Mouse (Mus musculus): Measurements from ENCODE around the gene Gm3676. TPM values are rescaled to one million over a fixed set of nuclear protein-coding genes. Genes with fewer than 3 reads are reported as not detected.

Gm3676 gene
- polyA plus RNA-seq (2015; fragmentation: Illumina TruSeq; extraction: RNeasy Lipid Tissue Mini Kit (QIAGEN cat#74804); ENCODE audit: insufficient read depth, low replicate concordance): not detected

GRCm38 (mm10) chr14:41646387-41646786 is at the start of gene Gm3676:
Gene Gm3676, minus strand, starts transcription at chr14:41646487.

GRCm38 (mm10) chr14:41624512-41624911 is 21.8 kb downstream of the Gm3676 start, which contains the start of gene Gm3072:
Gene Gm3072, minus strand, starts transcription at chr14:41624612.

Other genes starting within 250 kb of the Gm3676 start
- gene Gm6482, start 238.2 kb downstream of the Gm3676 start, polyA plus RNA-seq (2015; fragmentation: Illumina TruSeq; extraction: RNeasy Lipid Tissue Mini Kit (QIAGEN cat#74804); ENCODE audit: insufficient read depth, low replicate concordance): not detected
- not detected for gene Gm7954, start 193.0 kb downstream of the Gm3676 start, polyA plus RNA-seq (2015; fragmentation: Illumina TruSeq; extraction: RNeasy Lipid Tissue Mini Kit (QIAGEN cat#74804); ENCODE audit: insufficient read depth, low replicate concordance)
- gene Gm3486, start 157.0 kb downstream of the Gm3676 start, polyA plus RNA-seq (2015; fragmentation: Illumina TruSeq; extraction: RNeasy Lipid Tissue Mini Kit (QIAGEN cat#74804); ENCODE audit: insufficient read depth, low replicate concordance): not detected
- gene Gm7970, start 90.9 kb downstream of the Gm3676 start, polyA plus RNA-seq (2015; fragmentation: Illumina TruSeq; extraction: RNeasy Lipid Tissue Mini Kit (QIAGEN cat#74804); ENCODE audit: insufficient read depth, low replicate concordance): not detected
- not detected for gene 1700049E17Rik2, start 73.3 kb downstream of the Gm3676 start, polyA plus RNA-seq (2015; fragmentation: Illumina TruSeq; extraction: RNeasy Lipid Tissue Mini Kit (QIAGEN cat#74804); ENCODE audit: insufficient read depth, low replicate concordance)
- gene Gm3072, start 21.9 kb downstream of the Gm3676 start, polyA plus RNA-seq (2015; fragmentation: Illumina TruSeq; extraction: RNeasy Lipid Tissue Mini Kit (QIAGEN cat#74804); ENCODE audit: insufficient read depth, low replicate concordance): not detected
- not detected for gene Gm8068, start 55.4 kb upstream of the Gm3676 start, polyA plus RNA-seq (2015; fragmentation: Illumina TruSeq; extraction: RNeasy Lipid Tissue Mini Kit (QIAGEN cat#74804); ENCODE audit: insufficient read depth, low replicate concordance)
- not detected for gene Gm7929, start 104.1 kb upstream of the Gm3676 start, polyA plus RNA-seq (2015; fragmentation: Illumina TruSeq; extraction: RNeasy Lipid Tissue Mini Kit (QIAGEN cat#74804); ENCODE audit: insufficient read depth, low replicate concordance)
- not detected for gene Gm47189, start 126.0 kb upstream of the Gm3676 start, polyA plus RNA-seq (2015; fragmentation: Illumina TruSeq; extraction: RNeasy Lipid Tissue Mini Kit (QIAGEN cat#74804); ENCODE audit: insufficient read depth, low replicate concordance)

Measured in spleen, adult 10 weeks (tissue).